Mouse (Mus musculus) lung, embryonic 15.5 days (tissue): ENCODE measurements around the gene Lrrc4c. TPM values are rescaled to one million over a fixed set of nuclear protein-coding genes. Genes with fewer than 3 reads are reported as not detected.
A peak's percentile ranks its signal among the peaks of the same experiment; 100 is the strongest.

Experiments
- ATAC-seq: fragments of 200-750 bp; cut with Nextera tagmentation; 2 replicates; pipeline ENCODE4 v1.8.0; 2017; ENCODE audit warnings: moderate number of reproducible peaks, borderline replicate concordance; ENCODE audit not compliant: low FRiP score, low TSS enrichment; ENCODE audit errors: extremely low read depth
- H3K27ac ChIP-seq: fragments of 300-500 bp; sonication (generic); 2 replicates; pipeline ENCODE4 v1.5.1; 2015; ENCODE audit warnings: moderate library complexity, mild to moderate bottlenecking, inconsistent platforms
- H3K27me3 ChIP-seq: fragments of 300-500 bp; sonication (generic); 2 replicates; pipeline ENCODE4 v1.6.1; 2015; ENCODE audit warnings: inconsistent platforms
- H3K36me3 ChIP-seq: fragments of 300-500 bp; sonication (generic); 2 replicates; pipeline ENCODE4 v1.6.1; 2015; ENCODE audit warnings: inconsistent platforms
- H3K4me1 ChIP-seq: fragments of 300-500 bp; sonication (generic); 2 replicates; pipeline ENCODE4 v1.6.1; 2015; ENCODE audit warnings: inconsistent platforms
- H3K4me2 ChIP-seq: fragments of 300-500 bp; sonication (generic); 2 replicates; pipeline ENCODE4 v1.6.1; 2015; ENCODE audit warnings: inconsistent platforms, mild to moderate bottlenecking, moderate library complexity
- H3K4me3 ChIP-seq: fragments of 300-500 bp; sonication (generic); 2 replicates; pipeline ENCODE4 v1.5.1; 2015; ENCODE audit warnings: mild to moderate bottlenecking, inconsistent platforms
- H3K9ac ChIP-seq: fragments of 300-500 bp; sonication (generic); 2 replicates; pipeline ENCODE4 v1.6.1; 2015; ENCODE audit warnings: inconsistent platforms
- H3K9me3 ChIP-seq: fragments of 300-500 bp; sonication (generic); 2 replicates; pipeline ENCODE4 v1.6.1; 2016; ENCODE audit warnings: inconsistent platforms
- WGBS: fragments of 180-500 bp; shearing (Covaris S2); methylation state at CpG from one replicate; pipeline ENCODE4 v1.1.7; 2015; 5-methylcytosine and 5-hydroxymethylcytosine counted together
- polyA plus RNA-seq: library from polyadenylated mRNA; unstranded; fragments of >200 nt; fragmentation: Nextera tagmentation; extraction: Ambion mirVana; gene quantifications from 2 replicates; pipeline ENCODE4 v1.2.1, GENCODE M21; 2015

The Lrrc4c gene
- polyA plus RNA-seq = 0.44 and 0.72 TPM in 2 replicates

- H3K9ac ChIP-seq = no peak within 1 kb of the TSS
- no peak for ATAC-seq
- WGBS = 15% methylated on average over 18 of the region's 18 CpGs
- H3K4me1 ChIP-seq = peaks cover 3% of the 10 kb centered on the region; the same call in 1 of the 2 replicates
- no peak within 1 kb of the TSS for H3K27ac ChIP-seq
- H3K9me3 ChIP-seq = no peaks in the 10 kb centered on the region
- peak within 1 kb of the TSS; percentile 45 for H3K4me2 ChIP-seq
- H3K36me3 ChIP-seq = no peaks in the 10 kb centered on the region
- no peaks in the 10 kb centered on the region for H3K27me3 ChIP-seq
- peak within 1 kb of the TSS; percentile 8; the same call in 1 of the 2 replicates for H3K4me3 ChIP-seq
Observed at GRCm38 (mm10) chr2:96317387-96318299, at the start of gene Lrrc4c. Gene Lrrc4c, plus strand, starts transcription at chr2:96318169.

DNA sequence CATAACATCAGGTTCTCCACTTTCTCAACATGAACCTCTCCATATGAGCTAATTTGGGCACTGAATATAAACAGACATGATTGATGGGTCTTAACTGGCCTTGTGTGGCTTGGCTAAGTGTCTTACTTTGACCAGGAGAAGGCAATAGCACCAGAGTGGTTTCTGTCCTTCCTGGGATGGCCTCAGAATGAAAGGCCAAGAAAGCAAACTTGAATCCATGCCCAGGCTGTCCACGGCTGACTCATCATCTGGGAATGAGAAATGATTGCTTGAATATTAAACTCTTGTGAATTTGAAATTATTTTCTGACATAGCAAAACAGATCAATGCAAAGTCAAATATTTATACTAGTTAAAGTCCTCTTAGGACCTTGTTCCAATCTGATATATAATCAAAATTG, 42.9 kb upstream of the Lrrc4c start:
- H3K4me3 ChIP-seq = no peak overlapping the region
- no peak overlapping the region for H3K9ac ChIP-seq
- H3K36me3 ChIP-seq = no peaks in the 10 kb centered on the region
- no peaks in the 10 kb centered on the region for H3K4me1 ChIP-seq
- WGBS = 55% methylated on average over 1 of the region's 1 CpGs
- H3K4me2 ChIP-seq = no peak overlapping the region
- no peak overlapping the region for H3K27ac ChIP-seq
- no peaks in the 10 kb centered on the region for H3K27me3 ChIP-seq
- H3K9me3 ChIP-seq = no peaks in the 10 kb centered on the region
- ATAC-seq = no peak

DNA sequence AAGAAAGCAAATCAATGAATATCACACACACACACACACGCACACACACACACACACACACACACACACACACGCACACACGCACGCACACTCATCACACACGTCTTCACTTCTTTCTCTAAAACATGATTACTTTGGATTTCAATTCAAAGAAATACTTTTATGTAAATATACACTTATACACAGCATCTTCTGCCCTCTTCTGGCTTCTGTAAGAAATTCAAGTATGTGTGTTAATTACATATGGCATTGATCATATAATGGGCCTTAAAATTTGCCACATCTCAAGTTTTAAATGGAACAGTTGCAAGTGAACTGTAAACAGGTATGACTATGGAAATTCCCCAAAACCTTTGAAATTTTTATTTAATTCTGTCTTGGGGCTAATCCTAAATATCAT, 35.0 kb upstream of the Lrrc4c start:
- H3K27ac ChIP-seq = no peak overlapping the region
- no peaks in the 10 kb centered on the region for H3K36me3 ChIP-seq
- H3K9me3 ChIP-seq = no peaks in the 10 kb centered on the region
- no peaks in the 10 kb centered on the region for H3K4me1 ChIP-seq
- H3K9ac ChIP-seq = no peak overlapping the region
- WGBS = 65% methylated on average over 5 of the region's 5 CpGs
- no peaks in the 10 kb centered on the region for H3K27me3 ChIP-seq
- no peak overlapping the region for H3K4me3 ChIP-seq
- ATAC-seq = no peak
- no peak overlapping the region for H3K4me2 ChIP-seq

DNA sequence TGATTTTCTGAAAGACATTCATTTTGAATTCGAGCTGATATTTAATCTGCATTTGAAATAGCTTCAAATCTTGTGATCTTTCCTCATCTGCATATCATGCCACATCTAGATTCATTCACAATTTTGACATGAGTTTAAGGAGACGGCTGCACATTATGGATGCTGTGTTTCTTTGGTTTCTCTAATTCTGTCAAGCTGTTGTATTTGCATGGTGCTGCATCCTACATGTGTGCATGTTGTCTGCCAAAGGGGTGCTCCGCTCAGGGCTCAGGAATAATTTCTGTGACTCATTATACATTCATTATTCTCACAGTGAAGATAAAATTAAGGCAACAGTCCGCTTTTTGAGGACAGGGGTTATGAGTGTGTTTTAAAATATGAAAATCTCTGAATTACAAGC, 30.5 kb upstream of the Lrrc4c start:
- 69% methylated on average over 4 of the region's 4 CpGs for WGBS
- ATAC-seq = no peak
- no peaks in the 10 kb centered on the region for H3K4me1 ChIP-seq

GRCm38 (mm10) chr2:96290541-96290940, 27.4 kb upstream of the Lrrc4c start:
- Histone ChIP-seq H3K9me3 (no peaks in the 10 kb centered on the region), H3K9ac (no peak overlapping the region), H3K4me3 (no peak overlapping the region), H3K36me3 (no peaks in the 10 kb centered on the region), H3K4me1 (no peaks in the 10 kb centered on the region), H3K27ac (no peak overlapping the region), H3K27me3 (no peaks in the 10 kb centered on the region), H3K4me2 (no peak overlapping the region)
- ATAC-seq = no peak
- WGBS = 89% methylated on average over 1 of the region's 1 CpGs

More for the DNA sequence above, 30.5 kb upstream of the Lrrc4c start:
- no peak overlapping the region for H3K4me2 ChIP-seq
- H3K4me3 ChIP-seq = no peak overlapping the region
- H3K36me3 ChIP-seq = no peaks in the 10 kb centered on the region
- no peaks in the 10 kb centered on the region for H3K27me3 ChIP-seq
- H3K27ac ChIP-seq = no peak overlapping the region
- H3K9ac ChIP-seq = no peak overlapping the region
- H3K9me3 ChIP-seq = no peaks in the 10 kb centered on the region

- no peak overlapping the region for H3K9ac ChIP-seq
- H3K27ac ChIP-seq = no peak overlapping the region
- 16% methylated on average over 5 of the region's 5 CpGs for WGBS
- peaks cover 3% of the 10 kb centered on the region; the same call in 1 of the 2 replicates for H3K4me1 ChIP-seq
- H3K4me3 ChIP-seq = no peak overlapping the region
- H3K9me3 ChIP-seq = no peaks in the 10 kb centered on the region
- no peak for ATAC-seq
- no peaks in the 10 kb centered on the region for H3K36me3 ChIP-seq
- H3K27me3 ChIP-seq = no peaks in the 10 kb centered on the region
- H3K4me2 ChIP-seq = no peak overlapping the region
Observed at GRCm38 (mm10) chr2:96315034-96315433, 2.9 kb upstream of the Lrrc4c start.

- no peak overlapping the region for H3K27ac ChIP-seq
- H3K4me2 ChIP-seq = no peak overlapping the region
- no peaks in the 10 kb centered on the region for H3K27me3 ChIP-seq
- no peak overlapping the region for H3K9ac ChIP-seq
- no peaks in the 10 kb centered on the region for H3K36me3 ChIP-seq
- peaks cover 3% of the 10 kb centered on the region; the same call in 1 of the 2 replicates for H3K4me1 ChIP-seq
- no peak overlapping the region for H3K4me3 ChIP-seq
- no peaks in the 10 kb centered on the region for H3K9me3 ChIP-seq
- 24% methylated on average over 1 of the region's 1 CpGs for WGBS
- ATAC-seq = no peak
Observed at GRCm38 (mm10) chr2:96316531-96316930, 1.4 kb upstream of the Lrrc4c start.

- 24% methylated on average over 7 of the region's 7 CpGs for WGBS
- Histone ChIP-seq H3K9ac (no peak overlapping the region), H3K4me2 (peak overlapping the region; percentile 45), H3K27me3 (no peaks in the 10 kb centered on the region), H3K36me3 (no peaks in the 10 kb centered on the region), H3K4me3 (no peak overlapping the region), H3K9me3 (no peaks in the 10 kb centered on the region), H3K4me1 (peaks cover 3% of the 10 kb centered on the region; the same call in 1 of the 2 replicates), H3K27ac (no peak overlapping the region)
- ATAC-seq = no peak
Observed at GRCm38 (mm10) chr2:96318556-96318955, 587 bp downstream of the Lrrc4c start.

GRCm38 (mm10) chr2:96319201-96319600, 1.2 kb downstream of the Lrrc4c start:
- ATAC-seq = no peak
- no peak overlapping the region for H3K4me2 ChIP-seq
- 11% methylated on average over 8 of the region's 8 CpGs for WGBS
- no peak overlapping the region for H3K9ac ChIP-seq
- H3K27ac ChIP-seq = no peak overlapping the region
- H3K36me3 ChIP-seq = no peaks in the 10 kb centered on the region
- peaks cover 3% of the 10 kb centered on the region; the same call in 1 of the 2 replicates for H3K4me1 ChIP-seq
- no peaks in the 10 kb centered on the region for H3K27me3 ChIP-seq
- H3K9me3 ChIP-seq = no peaks in the 10 kb centered on the region
- no peak overlapping the region for H3K4me3 ChIP-seq

DNA sequence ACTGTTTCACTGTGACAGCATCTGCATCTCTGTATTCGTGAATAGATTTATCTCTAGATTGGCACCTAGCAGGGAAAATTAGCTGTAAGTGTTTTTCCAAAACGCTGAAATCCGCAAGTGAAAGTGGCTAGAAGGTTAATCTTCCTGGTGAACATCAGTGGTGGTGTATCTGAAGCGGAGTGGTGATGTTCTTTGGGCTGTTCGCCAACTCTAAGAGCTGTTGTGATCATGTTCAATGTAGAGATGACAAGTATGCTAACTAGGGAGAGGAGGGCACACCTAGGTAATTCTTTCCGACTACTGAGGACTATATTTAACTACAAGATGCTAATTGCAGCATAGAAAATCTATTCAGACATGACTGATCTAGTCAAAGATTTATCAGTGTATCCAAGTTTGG, 1.7 kb downstream of the Lrrc4c start:
- Histone ChIP-seq H3K4me3 (no peak overlapping the region), H3K9ac (no peak overlapping the region), H3K9me3 (no peaks in the 10 kb centered on the region), H3K27ac (no peak overlapping the region), H3K27me3 (no peaks in the 10 kb centered on the region), H3K4me1 (peaks cover 3% of the 10 kb centered on the region; the same call in 1 of the 2 replicates), H3K36me3 (no peaks in the 10 kb centered on the region), H3K4me2 (no peak overlapping the region)
- no peak for ATAC-seq
- 31% methylated on average over 6 of the region's 6 CpGs for WGBS

DNA sequence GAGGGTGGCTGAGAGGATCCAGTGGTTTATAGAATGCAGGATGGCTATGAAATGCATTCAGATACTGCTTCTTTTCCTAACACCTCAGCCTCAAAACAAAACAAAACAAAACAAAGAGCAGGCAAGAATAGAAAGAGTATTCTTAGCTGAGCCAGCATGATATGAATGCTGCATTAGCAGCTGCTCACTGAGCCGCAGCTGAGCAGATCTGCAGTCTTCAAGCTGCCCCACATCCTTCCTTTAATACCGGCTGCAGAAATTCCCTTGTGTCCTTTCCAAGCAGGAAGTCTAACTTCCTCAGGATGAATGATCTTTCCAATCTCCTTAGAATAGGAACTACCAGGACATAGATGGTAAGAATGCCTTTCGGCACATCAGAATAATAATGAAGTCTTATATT, 16.7 kb downstream of the Lrrc4c start:
- Histone ChIP-seq H3K9me3 (no peaks in the 10 kb centered on the region), H3K27me3 (no peaks in the 10 kb centered on the region), H3K36me3 (no peaks in the 10 kb centered on the region), H3K4me1 (no peaks in the 10 kb centered on the region), H3K4me3 (no peak overlapping the region), H3K4me2 (no peak overlapping the region; the same call in 1 of the 2 replicates), H3K9ac (no peak overlapping the region), H3K27ac (no peak overlapping the region)
- peak; percentile 39; the same call in 1 of the 2 replicates for ATAC-seq
- 56% methylated on average over 3 of the region's 3 CpGs for WGBS

DNA sequence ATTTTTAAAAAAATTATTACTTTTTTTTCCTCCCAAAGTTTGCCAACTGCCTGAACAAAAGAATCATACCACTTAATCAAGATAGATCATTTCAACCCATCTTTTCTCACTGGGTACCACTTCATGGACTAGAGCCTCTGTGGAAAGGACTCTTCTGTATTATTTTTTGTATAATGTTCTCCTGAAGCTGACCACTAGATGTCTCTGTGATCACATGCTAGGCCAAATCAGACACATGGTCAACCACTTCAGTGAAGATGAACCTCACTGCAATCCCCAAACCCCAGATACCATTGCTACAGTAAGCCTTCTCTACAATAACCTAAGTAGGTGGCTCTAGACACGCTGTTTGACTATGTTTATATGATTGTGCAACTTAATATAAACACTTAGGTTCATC, 19.4 kb downstream of the Lrrc4c start:
- no peak overlapping the region for H3K4me3 ChIP-seq
- ATAC-seq = no peak
- no peak overlapping the region for H3K4me2 ChIP-seq
- H3K9ac ChIP-seq = no peak overlapping the region
- no peaks in the 10 kb centered on the region for H3K9me3 ChIP-seq
- 20% methylated on average over 1 of the region's 1 CpGs for WGBS
- H3K27ac ChIP-seq = no peak overlapping the region
- H3K27me3 ChIP-seq = no peaks in the 10 kb centered on the region
- no peaks in the 10 kb centered on the region for H3K36me3 ChIP-seq
- no peaks in the 10 kb centered on the region for H3K4me1 ChIP-seq
